Mouse (Mus musculus): ENCODE measurements around the gene Commd6. TPM values are rescaled to one million over a fixed set of nuclear protein-coding genes. Genes with fewer than 3 reads are reported as not detected.
A peak's percentile ranks its signal among the peaks of the same experiment; 100 is the strongest.

Gene Commd6
- polyA plus RNA-seq (2011; ENCODE audit: insufficient read length, low read depth, missing spikeins), result 32.8 and 34.9 TPM in 2 replicates

- Histone ChIP-seq H3K27ac (ENCODE audit: insufficient read depth, low read length) (peak within 1 kb of the TSS; percentile 87), H3K4me1 (ENCODE audit: control insufficient read depth, insufficient read depth, low read length) (peaks cover 2% of the 10 kb centered on the region; the same call in 1 of the 2 replicates), H3K4me3 (ENCODE audit: insufficient read depth, low read length) (peak within 1 kb of the TSS; percentile 76)
- TF ChIP-seq POLR2A (IDR thresholded peaks at IDR 0.05; ENCODE audit: low read depth, low read length) (peak; percentile 91), CTCF (IDR thresholded peaks at IDR 0.05; ENCODE audit: borderline replicate concordance, insufficient read depth, low read length) (no peak)
Measured at GRCm38 (mm10) chr14:101640153-101640843, at the start of gene Commd6. Gene Commd6, minus strand, starts transcription at chr14:101640686.

DNA sequence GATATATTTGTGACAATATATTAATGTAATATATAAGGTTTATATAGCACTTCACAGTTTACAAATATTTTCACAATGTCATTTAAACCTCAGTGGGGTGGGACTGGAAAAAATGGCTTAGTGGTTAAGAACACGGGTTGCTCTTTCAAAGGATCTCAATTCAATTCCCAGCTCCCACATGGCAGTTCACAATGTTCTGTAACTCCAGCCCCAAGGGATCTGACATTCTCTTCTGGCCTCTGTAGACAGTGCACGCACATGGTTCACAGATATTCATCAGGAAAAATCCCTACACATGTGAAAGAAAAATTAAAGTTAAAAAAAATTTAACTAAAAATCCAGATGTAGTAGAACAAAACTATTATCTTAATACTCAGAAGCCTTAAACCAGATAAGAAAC, 47.9 kb upstream of the Commd6 start:
- H3K4me1 ChIP-seq (ENCODE audit: control insufficient read depth, insufficient read depth, low read length), result no peaks in the 10 kb centered on the region
- H3K4me3 ChIP-seq (ENCODE audit: insufficient read depth, low read length), result no peak overlapping the region
- no peak for TF ChIP-seq POLR2A (IDR thresholded peaks at IDR 0.05; ENCODE audit: low read depth, low read length)
- no peak for TF ChIP-seq CTCF (IDR thresholded peaks at IDR 0.05; ENCODE audit: borderline replicate concordance, insufficient read depth, low read length)

DNA sequence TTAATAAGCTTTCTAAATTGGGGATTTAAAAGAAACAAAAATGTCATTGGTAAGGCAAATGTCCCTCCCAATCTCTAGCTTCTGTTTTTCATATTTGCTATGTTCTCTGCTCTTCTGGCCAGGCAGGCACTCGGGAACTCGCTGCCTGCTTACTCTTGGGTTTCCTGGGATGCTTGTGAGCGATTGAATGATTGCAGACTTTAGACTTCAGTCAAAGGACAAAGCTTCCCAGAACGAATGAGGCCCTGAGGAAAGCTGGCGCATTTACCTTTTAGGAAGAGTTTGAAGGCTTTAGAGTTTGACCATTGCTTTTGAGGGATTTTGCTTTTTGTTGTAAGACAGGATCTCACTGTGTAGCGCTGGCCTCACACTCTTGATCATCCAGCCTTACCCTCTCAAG, 47.2 kb upstream of the Commd6 start:
- TF ChIP-seq CTCF (IDR thresholded peaks at IDR 0.05; ENCODE audit: borderline replicate concordance, insufficient read depth, low read length) (no peak), POLR2A (IDR thresholded peaks at IDR 0.05; ENCODE audit: low read depth, low read length) (no peak)
- no peak overlapping the region for H3K4me3 ChIP-seq (ENCODE audit: insufficient read depth, low read length)

More for the DNA sequence above, 47.9 kb upstream of the Commd6 start:
- no peak overlapping the region for H3K27ac ChIP-seq (ENCODE audit: insufficient read depth, low read length)

DNA sequence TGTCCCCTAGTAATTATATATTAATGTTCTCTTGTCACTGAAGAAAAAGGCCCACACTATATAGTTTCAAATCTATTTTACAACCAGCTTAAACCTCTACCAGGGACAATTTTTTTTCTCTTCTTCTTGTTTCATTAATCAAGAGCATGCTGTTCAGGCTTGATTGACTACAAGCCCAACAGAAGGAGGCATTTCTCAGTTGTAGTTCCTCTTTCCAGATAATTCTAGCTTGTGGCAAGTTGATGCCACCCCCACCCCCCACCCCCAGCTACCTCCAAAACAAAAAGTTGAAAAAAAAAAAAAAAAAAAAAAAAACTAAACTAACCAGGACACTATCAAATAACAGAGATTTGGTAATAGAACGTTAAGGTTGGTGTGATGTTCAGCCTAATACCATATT, 31.7 kb upstream of the Commd6 start:
- TF ChIP-seq POLR2A (IDR thresholded peaks at IDR 0.05; ENCODE audit: low read depth, low read length) (no peak), CTCF (IDR thresholded peaks at IDR 0.05; ENCODE audit: borderline replicate concordance, insufficient read depth, low read length) (no peak)
- Histone ChIP-seq H3K4me1 (ENCODE audit: control insufficient read depth, insufficient read depth, low read length) (no peaks in the 10 kb centered on the region), H3K27ac (ENCODE audit: insufficient read depth, low read length) (no peak overlapping the region), H3K4me3 (ENCODE audit: insufficient read depth, low read length) (no peak overlapping the region)

More for the DNA sequence above, 47.2 kb upstream of the Commd6 start:
- Histone ChIP-seq H3K4me1 (ENCODE audit: control insufficient read depth, insufficient read depth, low read length) (no peaks in the 10 kb centered on the region), H3K27ac (ENCODE audit: insufficient read depth, low read length) (no peak overlapping the region)

DNA sequence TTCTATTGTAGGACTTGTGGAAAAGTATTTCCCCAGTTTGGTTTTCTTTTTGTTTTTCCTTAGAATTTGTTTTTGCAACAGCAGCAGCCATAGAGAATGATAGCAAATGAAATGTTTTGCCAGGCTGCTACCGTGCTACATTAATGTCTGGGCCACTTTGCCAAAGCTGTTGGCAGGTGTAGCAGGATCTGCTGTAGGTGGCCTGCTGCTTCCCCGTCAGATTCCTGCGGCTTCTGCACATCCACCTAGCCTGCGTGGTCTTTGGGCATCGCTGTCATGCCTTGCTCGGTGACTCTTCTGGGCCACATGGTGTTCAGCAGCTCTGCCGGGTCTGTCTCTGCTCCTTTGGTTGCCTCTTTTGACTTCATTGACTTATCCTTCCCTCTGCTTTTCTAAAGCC, 28.1 kb upstream of the Commd6 start:
- Histone ChIP-seq H3K4me3 (ENCODE audit: insufficient read depth, low read length) (no peak overlapping the region), H3K4me1 (ENCODE audit: control insufficient read depth, insufficient read depth, low read length) (no peaks in the 10 kb centered on the region), H3K27ac (ENCODE audit: insufficient read depth, low read length) (no peak overlapping the region)
- no peak for TF ChIP-seq CTCF (IDR thresholded peaks at IDR 0.05; ENCODE audit: borderline replicate concordance, insufficient read depth, low read length)

GRCm38 (mm10) chr14:101666536-101666935, 26.1 kb upstream of the Commd6 start:
- H3K27ac ChIP-seq (ENCODE audit: insufficient read depth, low read length), result no peak overlapping the region
- TF ChIP-seq CTCF (IDR thresholded peaks at IDR 0.05; ENCODE audit: borderline replicate concordance, insufficient read depth, low read length) (no peak), POLR2A (IDR thresholded peaks at IDR 0.05; ENCODE audit: low read depth, low read length) (no peak)
- H3K4me1 ChIP-seq (ENCODE audit: control insufficient read depth, insufficient read depth, low read length), result no peaks in the 10 kb centered on the region
- no peak overlapping the region for H3K4me3 ChIP-seq (ENCODE audit: insufficient read depth, low read length)

- no peak overlapping the region for H3K27ac ChIP-seq (ENCODE audit: insufficient read depth, low read length)
- H3K4me1 ChIP-seq (ENCODE audit: control insufficient read depth, insufficient read depth, low read length), result no peaks in the 10 kb centered on the region
- no peak overlapping the region for H3K4me3 ChIP-seq (ENCODE audit: insufficient read depth, low read length)
- TF ChIP-seq POLR2A (IDR thresholded peaks at IDR 0.05; ENCODE audit: low read depth, low read length) (no peak), CTCF (IDR thresholded peaks at IDR 0.05; ENCODE audit: borderline replicate concordance, insufficient read depth, low read length) (no peak)
Measured at GRCm38 (mm10) chr14:101666056-101666455, 25.6 kb upstream of the Commd6 start.

DNA sequence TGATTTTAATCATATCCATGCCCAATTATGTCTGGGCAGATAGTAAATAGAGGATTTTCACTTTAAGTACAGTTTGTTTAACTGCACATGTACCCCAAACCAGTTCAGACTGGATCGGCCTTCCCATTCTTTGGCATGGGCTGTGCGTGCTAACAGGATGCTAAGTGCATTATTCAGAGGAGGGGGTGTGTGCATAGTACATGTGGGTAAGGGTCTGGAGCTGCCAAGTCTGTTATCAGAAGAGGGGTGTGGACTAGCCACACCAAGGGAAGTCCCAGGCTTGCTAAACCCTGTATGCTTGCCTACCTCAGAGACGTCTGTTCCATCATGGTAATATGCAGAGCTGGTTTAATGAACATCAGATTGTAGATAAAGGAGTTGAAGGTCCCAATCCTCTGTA, 23.8 kb upstream of the Commd6 start:
- TF ChIP-seq POLR2A (IDR thresholded peaks at IDR 0.05; ENCODE audit: low read depth, low read length), result no peak
- H3K4me1 ChIP-seq (ENCODE audit: control insufficient read depth, insufficient read depth, low read length), result no peaks in the 10 kb centered on the region

DNA sequence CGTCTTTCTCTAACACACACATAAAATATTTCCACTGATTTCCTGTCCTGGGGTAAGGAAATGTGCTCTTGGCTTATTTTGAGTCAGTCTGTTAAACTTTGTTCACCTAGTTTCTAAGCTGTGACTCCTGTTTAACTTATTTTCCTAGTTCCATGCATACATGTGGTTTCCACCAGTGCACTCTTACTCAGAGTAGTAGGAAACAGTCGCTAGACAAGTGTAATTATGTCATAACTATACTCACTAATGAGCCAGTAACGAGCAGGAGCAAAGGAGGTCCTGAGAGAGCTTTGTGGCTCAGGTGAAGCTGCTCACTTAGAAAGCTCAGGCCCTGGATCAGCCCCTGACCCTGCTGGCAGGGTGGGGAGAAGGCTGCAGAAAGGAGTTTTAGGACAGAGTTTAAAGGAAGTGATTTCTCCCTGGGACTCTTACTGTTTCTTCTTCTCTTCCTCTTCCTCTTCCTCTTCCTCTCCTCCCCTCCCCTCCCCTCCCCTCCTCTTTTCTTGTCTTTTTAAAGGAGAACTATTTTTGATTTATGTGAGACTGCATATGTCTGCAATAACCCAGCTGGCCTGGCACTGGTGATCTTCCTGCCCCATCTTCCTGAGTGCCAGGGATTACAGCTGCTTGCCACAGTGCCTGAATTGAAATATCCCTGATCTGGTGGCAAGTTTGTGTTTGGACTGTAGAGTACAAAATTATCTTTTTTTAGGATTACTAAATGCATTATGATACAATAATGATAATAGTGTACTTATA, 21.3 kb upstream of the Commd6 start:
- Histone ChIP-seq H3K4me1 (ENCODE audit: control insufficient read depth, insufficient read depth, low read length) (no peaks in the 10 kb centered on the region), H3K4me3 (ENCODE audit: insufficient read depth, low read length) (no peak overlapping the region), H3K27ac (ENCODE audit: insufficient read depth, low read length) (no peak overlapping the region)
- TF ChIP-seq CTCF (IDR thresholded peaks at IDR 0.05; ENCODE audit: borderline replicate concordance, insufficient read depth, low read length) (no peak), POLR2A (IDR thresholded peaks at IDR 0.05; ENCODE audit: low read depth, low read length) (no peak)

More for the DNA sequence above, 23.8 kb upstream of the Commd6 start:
- Histone ChIP-seq H3K27ac (ENCODE audit: insufficient read depth, low read length) (no peak overlapping the region), H3K4me3 (ENCODE audit: insufficient read depth, low read length) (no peak overlapping the region)

DNA sequence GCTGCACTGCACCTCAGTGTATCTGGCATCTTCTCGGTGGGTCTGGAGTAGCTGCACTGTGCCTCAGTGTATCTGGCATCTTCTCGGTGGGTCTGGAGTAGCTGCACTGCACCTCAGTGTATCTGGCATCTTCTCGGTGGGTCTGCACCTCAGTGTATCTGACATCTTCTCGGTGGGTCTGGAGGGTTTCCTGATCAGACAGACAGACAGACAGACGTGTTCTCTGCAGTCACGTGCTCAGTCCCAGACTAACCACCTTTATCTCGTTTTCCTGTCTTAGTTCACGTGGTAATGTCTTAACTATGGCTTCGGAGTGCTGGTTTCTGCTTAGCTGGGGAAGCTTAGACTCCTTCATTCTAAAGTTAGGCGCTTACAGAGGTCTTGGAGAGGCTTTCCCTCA, 15.8 kb upstream of the Commd6 start:
- Histone ChIP-seq H3K27ac (ENCODE audit: insufficient read depth, low read length) (no peak overlapping the region), H3K4me3 (ENCODE audit: insufficient read depth, low read length) (no peak overlapping the region)
- TF ChIP-seq CTCF (IDR thresholded peaks at IDR 0.05; ENCODE audit: borderline replicate concordance, insufficient read depth, low read length) (no peak), POLR2A (IDR thresholded peaks at IDR 0.05; ENCODE audit: low read depth, low read length) (no peak)

More for the DNA sequence above, 15.8 kb upstream of the Commd6 start:
- no peaks in the 10 kb centered on the region; the same call in 1 of the 2 replicates for H3K4me1 ChIP-seq (ENCODE audit: control insufficient read depth, insufficient read depth, low read length)
